Mouse (Mus musculus) kidney, adult 2 months (tissue): ENCODE results near the gene Susd4.
A peak's percentile ranks its signal among the peaks of the same experiment; 100 is the strongest.

Source experiments
- CTCF ChIP-seq: fragments of 200-500 bp; conservative IDR thresholded peaks from 2 replicates; pipeline ENCODE4 v1.5.1; 2011; ENCODE audit warnings: low read depth, mild to moderate bottlenecking, control low read depth, low read length, moderate library complexity, mixed read lengths; ENCODE audit not compliant: insufficient read depth, insufficient read length
- POLR2A ChIP-seq: fragments of 200-500 bp; IDR thresholded peaks from one replicate; pipeline ENCODE4 v1.6.1; 2011; ENCODE audit warnings: low read depth, low read length, control low read depth

DNA sequence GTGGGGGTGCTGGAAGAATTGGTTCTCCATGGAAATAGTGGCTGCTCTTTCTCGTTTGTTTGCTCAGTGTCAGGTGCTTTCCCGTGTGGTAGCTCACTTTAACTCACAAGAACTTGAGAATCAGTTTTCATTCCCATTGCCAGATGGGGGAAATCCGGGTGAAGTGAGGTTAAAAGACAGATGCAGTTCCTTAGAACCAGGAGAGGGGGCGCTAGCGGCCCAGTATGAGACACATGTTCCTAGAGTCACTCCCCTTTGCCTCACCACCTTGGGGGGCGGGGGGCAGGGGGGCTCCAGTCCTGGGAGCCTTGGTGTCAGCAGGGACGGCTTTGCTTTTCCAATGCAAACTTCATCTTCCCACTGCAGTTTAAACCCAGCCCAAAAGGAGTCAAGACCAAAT is 23.4 kb downstream of the Susd4 start:
- TF ChIP-seq POLR2A: no peak
- TF ChIP-seq CTCF: peak; percentile 17; the same call in 1 of the 2 replicates
